Mouse (Mus musculus) bone marrow macrophage, adult 2 months (primary cell): ENCODE results near the gene Mad1l1.

ENCODE experiments used
- CTCF ChIP-seq: IDR thresholded peaks from 2 replicates; pipeline ENCODE4 v1.5.1; 2012; ENCODE audit warnings: low read depth, mild to moderate bottlenecking, low read length, moderate library complexity
- POLR2A ChIP-seq: IDR thresholded peaks from 2 replicates; pipeline ENCODE4 v1.6.1; 2012; ENCODE audit warnings: mild to moderate bottlenecking, low read depth, low read length, borderline replicate concordance

- TF ChIP-seq CTCF (no peak), POLR2A (no peak)
Observed at GRCm38 (mm10) chr5:140208743-140209409, 112.5 kb downstream of the Mad1l1 start.
